Mouse (Mus musculus) liver, embryonic 18 days (tissue): ENCODE results near the gene Tubb4a. TPM values are rescaled to one million over a fixed set of nuclear protein-coding genes. Genes with fewer than 3 reads are reported as not detected.

Source experiments
- polyA plus RNA-seq: library from polyadenylated mRNA; depleted of rRNA; stranded (reverse); fragments of >200 nt; gene quantifications from 2 replicates; pipeline ENCODE4 v1.2.3, GENCODE M21; 2012; rRNA removed

Gene Tubb4a
- polyA plus RNA-seq = 0.28 and 0.30 TPM in 2 replicates

GRCm38 (mm10) chr17:57087049-57087832, at the start of gene Tubb4a:
Gene Tubb4a, minus strand, starts transcription at chr17:57087782.

GRCm38 (mm10) chr17:57105181-57106034, 17.8 kb upstream of the Tubb4a start, which contains the start of gene Tnfsf9:
Gene Tnfsf9, plus strand, starts transcription at chr17:57105325.

GRCm38 (mm10) chr17:57078336-57078735, 9.2 kb downstream of the Tubb4a start, which contains the start of gene Dennd1c:
Gene Dennd1c, minus strand, starts transcription at chr17:57078514.

GRCm38 (mm10) chr17:57059486-57059977, 28.1 kb downstream of the Tubb4a start, which contains the start of gene Slc25a23:
Gene Slc25a23, minus strand, starts transcription at chr17:57059863.

GRCm38 (mm10) chr17:57058891-57059485, 28.6 kb downstream of the Tubb4a start, which contains the start of gene Crb3:
Gene Crb3, plus strand, starts transcription at chr17:57059105.

GRCm38 (mm10) chr17:57041554-57041953, 46.0 kb downstream of the Tubb4a start, which contains the start of gene Slc25a41:
Gene Slc25a41, minus strand, starts transcription at chr17:57041654.

GRCm38 (mm10) chr17:57030931-57031660, 56.5 kb downstream of the Tubb4a start, which contains the start of gene Khsrp:
Gene Khsrp, minus strand, starts transcription at chr17:57031522.

Other genes with a start within 250 kb of the Tubb4a start
- not detected in 2 replicates for gene Acsbg2, start 213.3 kb downstream of the Tubb4a start, polyA plus RNA-seq
- 0.02 and 0.04 TPM in 2 replicates for gene 1700061G19Rik, start 212.3 kb downstream of the Tubb4a start, polyA plus RNA-seq
- 8.8 and 11.0 TPM in 2 replicates for gene Mllt1, start 152.4 kb downstream of the Tubb4a start, polyA plus RNA-seq
- not detected in 2 replicates for gene Acer1, start 105.7 kb downstream of the Tubb4a start, polyA plus RNA-seq
- gene Clpp, start 97.5 kb downstream of the Tubb4a start, polyA plus RNA-seq = 62.4 and 68.4 TPM in 2 replicates
- gene Alkbh7, start 90.4 kb downstream of the Tubb4a start, polyA plus RNA-seq = 12.0 and 13.6 TPM in 2 replicates
- not detected in 2 replicates for gene Pspn, start 87.8 kb downstream of the Tubb4a start, polyA plus RNA-seq
- gene Gtf2f1, start 76.5 kb downstream of the Tubb4a start, polyA plus RNA-seq = 33.5 and 35.4 TPM in 2 replicates
- not detected in 2 replicates for gene Gm17949, start 76.3 kb downstream of the Tubb4a start, polyA plus RNA-seq
- gene Khsrp, start 56.3 kb downstream of the Tubb4a start, polyA plus RNA-seq = 20.2 and 25.5 TPM in 2 replicates
- gene Slc25a41, start 46.1 kb downstream of the Tubb4a start, polyA plus RNA-seq = not detected in 2 replicates
- 25.8 and 30.4 TPM in 2 replicates for gene Crb3, start 28.7 kb downstream of the Tubb4a start, polyA plus RNA-seq
- gene Slc25a23, start 27.9 kb downstream of the Tubb4a start, polyA plus RNA-seq = 22.2 and 24.0 TPM in 2 replicates
- gene Dennd1c, start 9.3 kb downstream of the Tubb4a start, polyA plus RNA-seq = 4.7 and 6.4 TPM in 2 replicates
- gene Tnfsf9, start 17.5 kb upstream of the Tubb4a start, polyA plus RNA-seq = 0.66 and 0.81 TPM in 2 replicates
- not detected in 2 replicates for gene Cd70, start 62.0 kb upstream of the Tubb4a start, polyA plus RNA-seq
- gene Tnfsf14, start 106.4 kb upstream of the Tubb4a start, polyA plus RNA-seq = 2.1 and 2.3 TPM in 2 replicates
- 1,862 and 2,152 TPM in 2 replicates for gene C3, start 140.4 kb upstream of the Tubb4a start, polyA plus RNA-seq
- gene Gpr108, start 160.7 kb upstream of the Tubb4a start, polyA plus RNA-seq = 7.3 and 8.5 TPM in 2 replicates
- gene Trip10, start 161.7 kb upstream of the Tubb4a start, polyA plus RNA-seq = 10.3 and 12.0 TPM in 2 replicates
- gene Vav1, start 191.3 kb upstream of the Tubb4a start, polyA plus RNA-seq = 10.6 and 12.6 TPM in 2 replicates